Mouse (Mus musculus) left cerebral cortex, adult 8-10 months (tissue): Measurements from ENCODE around the gene Slc11a2. TPM values are rescaled to one million over a fixed set of nuclear protein-coding genes. Genes with fewer than 3 reads are reported as not detected.
"Not testable (repeated sequence)": the region's sequence is repeated elsewhere in the genome, so short reads cannot be mapped to it uniquely, and the experiment has no call there.

Experiments
- DNase-seq, 2 experiments: peaks; one replicate each; pipeline ENCODE4 v3.0.0; 2022; ENCODE audit warnings: low spot score in 2 of 2
- total RNA-seq, 4 experiments: library from RNA; stranded (reverse); gene quantifications; 2 replicates each; pipeline ENCODE4 v1.2.4; 2022

The Slc11a2 gene
- total RNA-seq, 4 experiments from 2014 or later = 47.1 to 69.7 (median 54.5) TPM

DNA sequence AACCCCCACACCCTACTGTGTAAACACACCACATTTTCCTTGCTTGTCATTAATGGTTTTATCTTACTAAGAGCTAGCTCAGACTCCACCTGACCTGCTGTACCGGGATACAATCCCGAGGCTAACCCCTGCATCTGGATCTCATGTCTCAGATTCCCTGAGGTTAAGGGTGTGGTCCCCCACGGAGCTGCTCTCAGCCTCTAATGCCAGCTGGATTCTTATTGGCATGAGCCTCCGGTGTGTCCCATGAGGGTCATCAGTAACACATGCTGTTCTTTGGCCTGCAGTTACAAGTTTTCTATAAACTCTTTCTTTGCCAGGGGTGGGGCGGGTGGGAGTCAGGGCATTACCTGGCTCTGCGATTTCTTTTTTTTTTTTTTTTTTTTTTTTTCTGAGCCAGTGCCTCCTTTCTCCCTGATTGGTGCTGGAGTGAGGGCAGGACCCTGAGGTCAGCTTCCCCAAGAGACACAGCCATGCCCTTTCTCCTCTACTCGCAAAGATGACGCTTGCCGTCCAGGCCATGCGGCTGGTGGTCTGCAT lies 72.1 kb downstream of the Slc11a2 start, which contains the start of the genes Methig1 and Mettl7a2:
Methig1 (plus strand) TSS at position 439 of the 540 bp plus-strand sequence.
Mettl7a2 (plus strand) TSS at position 490 of the 540 bp plus-strand sequence.
- no peak for DNase-seq

DNA sequence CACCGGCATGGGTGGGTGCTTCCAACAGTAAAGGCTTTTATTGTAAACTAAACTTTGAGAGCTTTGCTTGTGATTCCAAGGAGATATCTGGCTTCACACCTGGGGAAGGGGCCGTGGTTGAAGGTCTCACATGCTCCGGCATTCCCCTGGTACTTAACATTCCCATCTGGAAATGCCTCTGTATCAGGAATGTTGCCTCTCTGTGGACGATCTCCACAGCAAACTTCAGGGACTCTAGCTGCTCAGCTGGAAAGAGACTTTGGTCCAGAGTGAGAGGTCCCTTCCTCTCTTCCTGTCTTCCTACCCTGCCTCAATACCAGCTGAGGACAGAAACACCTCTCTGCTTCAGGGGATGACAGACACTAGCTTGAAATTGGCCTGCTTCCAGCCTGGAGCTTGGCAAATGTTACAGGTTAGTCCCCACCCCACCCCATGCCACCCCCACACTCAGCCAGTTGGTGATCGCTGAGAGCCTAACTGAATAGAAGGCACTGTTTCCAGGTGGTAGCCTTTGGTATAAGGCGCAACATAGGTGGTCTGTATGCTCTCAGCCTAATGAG lies 73.3 kb downstream of the Slc11a2 start:
- DNase-seq = no peak

DNA sequence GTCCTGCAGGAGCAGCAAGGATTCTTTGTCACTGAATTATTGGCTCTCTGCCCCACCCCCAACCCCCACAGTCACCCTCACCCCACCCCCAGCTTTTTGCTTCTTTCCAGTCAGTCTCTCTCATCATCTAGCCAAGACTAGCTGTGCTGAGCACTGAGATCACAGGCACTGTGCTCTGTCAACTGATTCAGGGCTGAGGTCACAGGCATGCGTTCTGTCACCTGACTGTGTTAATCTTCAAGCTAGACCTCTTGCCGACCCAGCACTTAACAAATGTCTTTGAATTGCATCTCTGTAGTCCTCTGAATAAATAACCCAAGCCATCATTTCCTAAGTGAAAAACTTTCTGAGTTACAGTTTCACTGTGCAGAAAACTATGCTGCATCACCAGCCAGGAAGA lies 75.4 kb downstream of the Slc11a2 start:
- DNase-seq = no peak

DNA sequence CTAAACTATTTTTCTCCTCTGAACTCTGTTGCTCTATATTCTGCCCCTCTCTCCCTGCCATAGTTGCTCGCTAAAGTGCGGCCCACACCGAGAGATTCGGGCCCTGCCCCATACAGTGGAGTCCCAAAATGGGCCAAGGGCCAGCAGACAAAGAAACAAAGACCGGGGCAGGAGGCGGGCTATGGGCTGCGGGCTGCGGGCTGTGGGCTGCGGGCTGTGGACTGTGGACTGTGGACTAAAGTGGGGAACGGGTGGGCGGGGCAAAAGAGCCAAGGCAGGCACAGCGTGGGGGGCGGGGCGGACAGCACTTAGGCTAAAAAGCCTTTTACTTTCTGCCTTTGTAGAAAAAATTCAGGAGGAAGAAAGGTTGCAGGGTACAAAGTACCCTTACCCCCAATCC lies 78.1 kb downstream of the Slc11a2 start:
- DNase-seq = no peak

DNA sequence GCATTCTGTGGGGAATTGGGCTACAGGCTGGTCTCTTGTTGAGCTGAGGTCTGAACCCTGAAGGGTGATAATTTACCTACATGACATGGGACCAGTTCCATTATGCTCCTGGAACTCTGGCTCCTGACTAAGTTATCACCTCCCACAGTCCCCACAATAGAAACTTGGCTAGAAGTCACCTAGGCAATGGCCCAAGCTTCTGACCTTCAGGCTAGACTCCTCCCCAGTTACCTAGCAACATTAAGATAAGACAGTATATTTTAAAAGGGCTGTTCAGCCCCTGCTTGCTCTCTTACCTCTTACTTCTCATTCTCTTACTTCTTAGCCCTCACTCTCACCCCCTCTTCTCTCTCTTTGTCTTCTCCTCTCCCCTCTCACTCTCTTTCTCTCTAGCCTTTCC lies 79.4 kb downstream of the Slc11a2 start:
- DNase-seq = no peak

DNA sequence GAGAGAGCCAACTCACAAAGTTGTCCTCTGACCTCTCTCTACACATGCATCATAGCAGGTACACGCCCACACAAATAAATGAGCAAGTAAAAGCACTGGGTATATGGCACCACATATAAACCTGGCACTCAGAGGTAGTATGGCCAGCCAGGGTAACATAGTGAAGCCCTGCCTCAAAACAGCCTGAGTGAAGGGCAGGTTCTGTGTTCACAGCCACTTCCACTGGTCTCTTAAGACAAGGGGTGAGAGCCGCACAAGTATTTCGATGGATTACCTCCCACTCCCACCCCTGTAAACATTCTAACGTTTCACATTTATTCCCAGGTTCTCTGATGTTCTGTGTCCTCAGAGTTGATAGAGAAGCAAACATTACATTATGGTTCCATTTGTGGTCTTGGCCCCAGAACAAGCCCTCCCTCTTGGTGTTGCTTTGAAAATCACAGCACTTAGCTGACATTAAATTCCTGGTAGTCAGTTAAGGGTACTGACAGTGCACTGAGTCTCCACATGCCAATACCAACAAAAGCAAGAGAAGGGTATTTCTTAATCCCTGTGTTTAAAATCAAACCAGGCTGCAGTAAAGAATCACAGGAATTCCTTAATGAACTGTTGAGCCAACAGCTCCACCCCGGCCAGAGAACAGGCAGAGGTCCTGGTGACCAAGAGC lies 83.4 kb downstream of the Slc11a2 start:
- DNase-seq = not testable (repeated sequence)

Other genes with a start within 250 kb of the Slc11a2 start
- gene Atf1, start 197.3 kb downstream of the Slc11a2 start, total RNA-seq = 10 to 100 TPM; 20.6 to 27.1 (median 26.2) TPM
- not detected for gene Tmprss12, start 144.2 kb downstream of the Slc11a2 start, total RNA-seq
- gene Mettl7a1, start 120.9 kb downstream of the Slc11a2 start, total RNA-seq = 10 to 100 TPM; 26.4 to 33.2 (median 32.4) TPM
- gene Mettl7a3, start 90.1 kb downstream of the Slc11a2 start, total RNA-seq = under 1 TPM; 0.23 to 0.30 (median 0.28) TPM
- under 1 TPM in 1 of 4 experiments, not detected in 3; 0.57 TPM for gene Methig1, start 71.9 kb downstream of the Slc11a2 start, total RNA-seq
- 1 to 10 TPM in 1 of 4 experiments, under 1 TPM in 1, not detected in 2; 0.78 to 1.0 TPM for gene Mettl7a2, start 71.9 kb downstream of the Slc11a2 start, total RNA-seq
- gene Higd1c, start 60.5 kb downstream of the Slc11a2 start, total RNA-seq = not detected
- gene Gm5475, start 2.9 kb downstream of the Slc11a2 start, total RNA-seq = under 1 TPM in 1 of 4 experiments, not detected in 3; 0.15 TPM
- gene Letmd1, start 44.0 kb upstream of the Slc11a2 start, total RNA-seq = 10 to 100 TPM; 55.3 to 64.5 (median 57.5) TPM
- gene Csrnp2, start 70.4 kb upstream of the Slc11a2 start, total RNA-seq = 10 to 100 TPM; 29.1 to 31.5 (median 31.2) TPM
- 10 to 100 TPM; 27.7 to 31.7 (median 30.1) TPM for gene Tfcp2, start 126.9 kb upstream of the Slc11a2 start, total RNA-seq
- gene Pou6f1, start 174.9 kb upstream of the Slc11a2 start, total RNA-seq = 100 to 1,000 TPM; 119 to 151 (median 133) TPM
- 100 to 1,000 TPM; 118 to 126 (median 122) TPM for gene Dazap2, start 190.3 kb upstream of the Slc11a2 start, total RNA-seq
- 1 to 10 TPM; 1.9 to 3.1 (median 2.3) TPM for gene Smagp, start 211.9 kb upstream of the Slc11a2 start, total RNA-seq
- 10 to 100 TPM in 1 of 4 experiments, 1 to 10 TPM in 3; 6.8 to 10.0 (median 7.6) TPM for gene Bin2, start 244.5 kb upstream of the Slc11a2 start, total RNA-seq